In the genomic region with DNA sequence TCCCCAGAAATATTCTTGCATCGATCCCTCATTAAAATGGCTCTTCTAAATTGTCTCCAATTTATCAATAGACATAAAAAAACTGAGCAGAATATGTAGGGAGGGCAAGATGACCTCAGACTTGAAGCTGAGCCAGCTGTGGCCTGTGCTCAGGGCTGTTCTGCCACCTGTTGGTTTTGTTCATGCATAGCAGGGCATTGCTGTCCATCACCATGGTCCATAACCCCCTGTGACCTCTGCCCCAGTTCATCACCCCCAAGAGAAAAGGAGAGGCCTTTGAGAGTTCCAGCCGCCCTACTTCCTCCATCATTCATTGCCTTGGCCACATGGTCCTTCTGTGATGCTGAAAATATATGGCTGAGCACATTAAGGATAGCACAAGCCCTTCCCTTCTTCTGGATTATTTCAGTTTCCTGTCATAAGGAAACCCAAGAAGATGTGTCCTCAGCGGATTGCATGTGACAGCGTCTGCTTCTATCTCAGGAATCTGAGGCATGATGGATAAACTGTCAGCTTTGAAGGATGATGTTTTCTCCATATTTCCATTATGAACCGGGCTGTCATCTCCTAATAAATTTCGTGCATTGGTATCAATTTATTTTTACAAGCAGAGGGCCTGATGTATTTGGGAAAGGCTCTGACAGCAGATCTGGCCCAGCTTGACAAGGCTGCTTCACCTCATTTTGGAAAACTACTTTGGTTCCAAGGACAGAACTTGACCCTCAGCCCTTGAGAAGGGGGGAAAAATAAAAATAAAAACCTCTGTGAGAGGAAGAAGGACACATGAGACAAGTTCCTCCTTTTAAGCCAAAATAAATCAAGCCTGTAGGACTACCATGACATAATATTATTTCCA, we compare ENCODE assay signal across 10 mouse cellular contexts.
DNase-seq lines count a peak whose midpoint lies in the region; ATAC-seq and TF ChIP-seq lines count a peak whose summit lies in the region.
"Had no signal": no experiment of that assay in that cellular context is flagged by ENCODE, and none has a peak within 500 bp of the region (broad histone marks: within the 10 kb centered on the region; RNA-seq: fewer than 3 reads in every experiment).

No protein-coding gene starts in this region.

- ATAC-seq in erythroblast, adult 5-6 weeks (replicated peaks; ENCODE audit: low FRiP score, poor library complexity, severe bottlenecking) = no peak

- TF ChIP-seq POLR2A in lung, adult 2 months (IDR thresholded peaks at IDR 0.05; ENCODE audit: borderline replicate concordance, extremely low read depth, low read depth, low read length) = no peak

- intact Hi-C loops in gastrocnemius, adult 2 months (cut with DNase I) = loop anchor here (10.0 kb wide), 1 partner anchor 227 kb away; no protein-coding TSS in a partner anchor

- peak; percentile 67 for TF ChIP-seq CTCF in gastrocnemius, adult 2 months (IDR thresholded peaks at IDR 0.05)
- peak; percentile 85 for TF ChIP-seq CTCF in lung, adult 2 months (IDR thresholded peaks at IDR 0.05; ENCODE audit: insufficient read depth, low read length)

- no peak overlapping the region for H3K4me3 ChIP-seq in gastrocnemius, adult 2 months
- no peak overlapping the region for H3K4me3 ChIP-seq in lung, adult 2 months (replicated peaks; ENCODE audit: extremely low read depth, low read depth, low read length)
- H3K4me3 ChIP-seq: erythroblast, embryonic 14.5 days; megakaryocyte, embryonic 14.5 days had no signal

- 65% methylated on average over 6 of the region's 6 CpGs for WGBS in lung, adult 2 months

- peak overlapping the region; percentile 69 for H3K27ac ChIP-seq in gastrocnemius, adult 2 months

- H3K4me1 ChIP-seq in lung, adult 2 months (ENCODE audit: control insufficient read depth, insufficient read depth, low read length) = peaks cover 8% of the 10 kb centered on the region
- H3K4me1 ChIP-seq: megakaryocyte, embryonic 14.5 days had no signal

- DNase-seq in cerebellum, postnatal 14 days = peak; percentile 7 to 40
- DNase-seq in cerebellum, adult 9-10 months = no peak
- DNase-seq in ES-CJ7 (ENCODE audit: low read depth, low spot score) = peak; percentile 14
- peak; percentile 41 for DNase-seq in gastrocnemius, adult 2 months
- peak; percentile 34 for DNase-seq in lung, adult 2 months
- no peak for DNase-seq in urinary bladder, adult 18-20 months (ENCODE audit: low spot score in 2 of 2)
- no peak for DNase-seq in cerebellum, adult 11-12 months

Comparison
In these comparisons a context has a peak if more than half of its experiments do, and no peak if none do; other contexts are left out.
1. DNase-seq: peak in cerebellum, postnatal 14 days (2 of 2), ES-CJ7 (single experiment), gastrocnemius, adult 2 months (single experiment) and lung, adult 2 months (single experiment); none in cerebellum, adult 9-10 months (single experiment), urinary bladder, adult 18-20 months (0 of 2) and cerebellum, adult 11-12 months (single experiment).